Mouse (Mus musculus): ENCODE data around the gene Gm10273.

- TF ChIP-seq CTCF (IDR thresholded peaks at IDR 0.05; ENCODE audit: extremely low read depth, insufficient read depth, low read length) (no peak), POLR2A (IDR thresholded peaks at IDR 0.05; ENCODE audit: extremely low read depth, insufficient read depth, low read length) (no peak)
Observed at GRCm38 (mm10) chr10:59365804-59366589, 29.4 kb upstream of the Gm10273 start.

Data from cortical plate, adult 2 months (tissue).